Mouse (Mus musculus) heart, embryonic 14.5 days (tissue): ENCODE measurements around the gene Chit1. TPM values are rescaled to one million over a fixed set of nuclear protein-coding genes. Genes with fewer than 3 reads are reported as not detected.

ENCODE experiments used
- ATAC-seq: fragments of 200-750 bp; cut with Nextera tagmentation; 2 replicates; pipeline ENCODE4 v1.8.0; 2017; ENCODE audit warnings: low read depth, moderate TSS enrichment; ENCODE audit not compliant: insufficient number of reproducible peaks, insufficient read depth, low FRiP score
- H3K27ac ChIP-seq, 2 experiments: fragments of 200-500 bp in 1 of 2; fragments of 300-500 bp in 1 of 2; sonication (generic) in 1 of 2; replicated peaks in 1 of 2; 2 replicates each; pipeline ENCODE4 v1.5.1; 2012 to 2014; ENCODE audit warnings: low read depth in 2 of 2, low read length in 2 of 2, control low read depth in 1 of 2, mild to moderate bottlenecking in 1 of 2, mixed read lengths in 1 of 2; ENCODE audit not compliant: control insufficient read depth in 1 of 2, insufficient read depth in 1 of 2
- H3K27me3 ChIP-seq: fragments of 300-500 bp; sonication (generic); 2 replicates; pipeline ENCODE4 v1.6.1; 2014; ENCODE audit warnings: mild to moderate bottlenecking, low read length, control low read depth; ENCODE audit not compliant: control insufficient read depth, insufficient read depth
- H3K36me3 ChIP-seq: fragments of 300-500 bp; sonication (generic); 2 replicates; pipeline ENCODE4 v1.6.1; 2014; ENCODE audit warnings: mild to moderate bottlenecking, control low read depth, low read length, mixed read lengths; ENCODE audit not compliant: control insufficient read depth, insufficient read depth
- H3K4me1 ChIP-seq, 2 experiments: fragments of 200-500 bp in 1 of 2; fragments of 300-500 bp in 1 of 2; sonication (generic) in 1 of 2; 2 replicates each; pipeline ENCODE4 v1.6.1; 2012 to 2014; ENCODE audit warnings: low read length in 2 of 2, control low read depth in 1 of 2, mixed read lengths in 1 of 2; ENCODE audit not compliant: control insufficient read depth in 2 of 2, insufficient read depth in 2 of 2
- H3K4me2 ChIP-seq: fragments of 300-500 bp; sonication (generic); 2 replicates; pipeline ENCODE4 v1.6.1; 2014; ENCODE audit warnings: mild to moderate bottlenecking, low read length
- H3K4me3 ChIP-seq, 2 experiments: fragments of 200-500 bp in 1 of 2; fragments of 300-500 bp in 1 of 2; sonication (generic) in 1 of 2; 2 replicates each; pipeline ENCODE4 v1.5.1; 2012 to 2014; ENCODE audit warnings: low read length in 2 of 2, mild to moderate bottlenecking in 2 of 2, control low read depth in 1 of 2, low read depth in 1 of 2, moderate library complexity in 1 of 2; ENCODE audit not compliant: control insufficient read depth in 1 of 2, insufficient read depth in 1 of 2
- H3K9ac ChIP-seq: fragments of 300-500 bp; sonication (generic); 2 replicates; pipeline ENCODE4 v1.6.1; 2014; ENCODE audit warnings: mild to moderate bottlenecking, low read length
- H3K9me3 ChIP-seq: fragments of 300-500 bp; sonication (generic); 2 replicates; pipeline ENCODE4 v1.6.1; 2016; ENCODE audit warnings: low read length, control low read depth; ENCODE audit not compliant: control insufficient read depth
- WGBS: fragments of 180-500 bp; shearing (Covaris S2); extraction: QIAGEN DNeasy Blood & Tissue Kit; methylation state at CpG from one replicate; pipeline ENCODE4 v1.1.7; 2014; 5-methylcytosine and 5-hydroxymethylcytosine counted together
- polyA plus RNA-seq: library from polyadenylated mRNA; unstranded; fragments of >200 nt; fragmentation: Nextera tagmentation; extraction: Ambion mirVana; gene quantifications from 2 replicates; pipeline ENCODE4 v1.2.1, GENCODE M21; 2014

The Chit1 gene
- polyA plus RNA-seq, 1 experiment from 2014 or later: 0.96 TPM

DNA sequence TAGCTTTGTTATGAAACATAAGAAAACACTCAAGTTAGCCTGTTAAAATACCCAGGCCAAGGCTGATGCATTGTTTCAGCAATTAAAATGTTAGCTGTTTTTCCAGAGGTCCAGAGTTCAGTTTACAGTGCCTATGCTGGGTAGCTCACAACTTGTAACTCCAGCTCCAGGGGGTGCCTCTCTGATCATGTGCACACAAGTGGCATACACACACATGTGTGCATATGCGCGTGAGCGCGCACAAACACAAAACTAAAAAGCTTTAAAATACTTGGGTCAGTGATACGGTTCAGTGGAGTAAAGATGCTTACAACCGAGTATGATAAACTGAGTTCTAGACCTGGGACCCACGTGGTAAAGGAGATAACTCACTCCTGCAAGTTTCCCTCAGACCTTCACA, 22.0 kb upstream of the Chit1 start:
- peaks cover 33 to 40% of the 10 kb centered on the region in 2 experiments for H3K4me1 ChIP-seq
- no peak for ATAC-seq
- no peaks in the 10 kb centered on the region for H3K27me3 ChIP-seq
- no peaks in the 10 kb centered on the region for H3K36me3 ChIP-seq
- H3K9ac ChIP-seq: no peak overlapping the region
- no peak overlapping the region for H3K4me3 ChIP-seq
- WGBS: 89% methylated on average over 7 of the region's 7 CpGs
- no peak overlapping the region for H3K27ac ChIP-seq
- H3K4me2 ChIP-seq: no peak overlapping the region
- H3K9me3 ChIP-seq: no peaks in the 10 kb centered on the region

DNA sequence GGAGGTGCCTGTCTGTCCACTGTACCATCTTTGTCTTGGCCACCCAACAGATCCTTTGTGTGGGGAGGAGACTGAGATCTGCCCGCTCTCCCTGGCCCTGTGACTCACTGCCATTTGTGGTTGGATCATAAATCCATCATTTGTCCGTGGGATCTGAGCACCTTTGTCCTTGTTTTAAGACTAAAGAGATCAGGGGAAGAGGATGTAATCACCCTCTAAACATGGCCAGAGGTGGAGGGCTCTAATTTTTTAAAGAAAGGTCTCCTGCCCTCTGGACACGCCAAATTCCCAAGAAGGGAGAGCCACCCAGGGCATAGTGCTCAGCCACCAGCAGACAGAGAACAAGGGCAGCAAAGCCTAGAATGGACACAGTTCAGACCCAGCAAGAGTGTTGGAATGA, 19.2 kb upstream of the Chit1 start:
- WGBS: 92% methylated on average over 3 of the region's 3 CpGs
- Histone ChIP-seq H3K27me3 (no peaks in the 10 kb centered on the region), H3K9ac (no peak overlapping the region), H3K36me3 (no peaks in the 10 kb centered on the region), H3K4me2 (no peak overlapping the region), H3K9me3 (no peaks in the 10 kb centered on the region), H3K27ac (peak overlapping the region; percentile 91 to 93), H3K4me3 (no peak overlapping the region), H3K4me1 (peaks cover 36 to 42% of the 10 kb centered on the region in 2 experiments)
- no peak for ATAC-seq

GRCm38 (mm10) chr1:134092368-134092767, 18.7 kb upstream of the Chit1 start:
- Histone ChIP-seq H3K27me3 (no peaks in the 10 kb centered on the region), H3K4me1 (peaks cover 37 to 42% of the 10 kb centered on the region in 2 experiments), H3K9ac (peak overlapping the region; percentile 74), H3K36me3 (no peaks in the 10 kb centered on the region), H3K4me3 (peak overlapping the region; percentile 24 to 46; a peak in 3 of 4 replicates), H3K4me2 (peak overlapping the region; percentile 75), H3K27ac (peak overlapping the region; percentile 91 to 93), H3K9me3 (no peaks in the 10 kb centered on the region)
- ATAC-seq: no peak
- WGBS: 11% methylated on average over 6 of the region's 6 CpGs

- Histone ChIP-seq H3K9me3 (no peaks in the 10 kb centered on the region), H3K27ac (peak overlapping the region; percentile 93 to 97), H3K36me3 (no peaks in the 10 kb centered on the region), H3K27me3 (no peaks in the 10 kb centered on the region), H3K9ac (peak overlapping the region; percentile 74), H3K4me1 (peaks cover 44 to 48% of the 10 kb centered on the region in 2 experiments), H3K4me2 (peak overlapping the region; percentile 75), H3K4me3 (peak overlapping the region; percentile 46 to 54)
- ATAC-seq: peak; percentile 94
- whole genome bisulfite sequencing: 1% methylated on average over 43 of the region's 43 CpGs
Measured at GRCm38 (mm10) chr1:134092852-134093770, 17.9 kb upstream of the Chit1 start.

GRCm38 (mm10) chr1:134093771-134094526, 17.1 kb upstream of the Chit1 start:
- 62% methylated on average over 12 of the region's 13 CpGs for WGBS
- H3K27me3 ChIP-seq: no peaks in the 10 kb centered on the region
- no peak overlapping the region for H3K4me3 ChIP-seq
- no peaks in the 10 kb centered on the region for H3K36me3 ChIP-seq
- H3K4me2 ChIP-seq: peak overlapping the region; percentile 75
- H3K9me3 ChIP-seq: no peaks in the 10 kb centered on the region
- peak overlapping the region; percentile 93 to 97 for H3K27ac ChIP-seq
- ATAC-seq: no peak
- peaks cover 51 to 57% of the 10 kb centered on the region in 2 experiments for H3K4me1 ChIP-seq
- peak overlapping the region; percentile 74; the same call in 1 of the 2 replicates for H3K9ac ChIP-seq

- WGBS: 70% methylated on average over 7 of the region's 7 CpGs
- no peak overlapping the region for H3K4me3 ChIP-seq
- H3K36me3 ChIP-seq: no peaks in the 10 kb centered on the region
- no peak overlapping the region; the same call in 1 of the 2 replicates for H3K9ac ChIP-seq
- no peak overlapping the region for H3K27ac ChIP-seq
- peaks cover 59 to 65% of the 10 kb centered on the region in 2 experiments for H3K4me1 ChIP-seq
- no peak overlapping the region for H3K4me2 ChIP-seq
- H3K27me3 ChIP-seq: no peaks in the 10 kb centered on the region
- ATAC-seq: no peak
- H3K9me3 ChIP-seq: no peaks in the 10 kb centered on the region
Measured at GRCm38 (mm10) chr1:134095033-134095612, 15.9 kb upstream of the Chit1 start.

DNA sequence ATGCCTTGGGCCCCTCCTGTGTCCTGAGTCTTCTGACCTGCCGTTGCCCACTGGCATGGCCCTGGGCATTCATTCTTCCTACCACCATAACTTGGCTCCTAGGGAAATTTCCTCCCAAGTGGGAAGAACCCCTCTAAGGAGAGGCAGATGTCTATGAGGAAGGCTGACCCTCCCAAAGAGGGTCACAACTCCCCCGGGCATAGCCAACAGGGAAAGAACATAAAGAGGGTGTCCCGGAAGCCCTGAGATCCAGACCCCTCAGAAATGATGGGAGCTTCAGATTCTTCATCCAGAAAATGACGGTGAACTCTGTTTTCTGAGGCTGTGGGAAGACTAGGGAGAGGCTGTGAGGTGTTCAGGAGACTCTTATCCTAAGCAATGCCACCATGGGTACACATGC, 15.3 kb upstream of the Chit1 start:
- Histone ChIP-seq H3K27me3 (no peaks in the 10 kb centered on the region), H3K27ac (peak overlapping the region; percentile 76 to 90), H3K4me1 (peaks cover 65 to 71% of the 10 kb centered on the region in 2 experiments), H3K9me3 (no peaks in the 10 kb centered on the region), H3K36me3 (no peaks in the 10 kb centered on the region), H3K4me2 (no peak overlapping the region), H3K9ac (peak overlapping the region; percentile 58), H3K4me3 (no peak overlapping the region)
- no peak for ATAC-seq
- WGBS: 87% methylated on average over 4 of the region's 4 CpGs
